Mouse (Mus musculus) frontal cortex, postnatal 36 days (tissue): ENCODE measurements around the gene Jmjd1c.

Source experiments
- DNase-seq, 2 experiments: peaks; one replicate each; pipeline ENCODE4 v3.0.0; 2022; ENCODE audit warnings: low spot score in 2 of 2

The Jmjd1c gene

DNA sequence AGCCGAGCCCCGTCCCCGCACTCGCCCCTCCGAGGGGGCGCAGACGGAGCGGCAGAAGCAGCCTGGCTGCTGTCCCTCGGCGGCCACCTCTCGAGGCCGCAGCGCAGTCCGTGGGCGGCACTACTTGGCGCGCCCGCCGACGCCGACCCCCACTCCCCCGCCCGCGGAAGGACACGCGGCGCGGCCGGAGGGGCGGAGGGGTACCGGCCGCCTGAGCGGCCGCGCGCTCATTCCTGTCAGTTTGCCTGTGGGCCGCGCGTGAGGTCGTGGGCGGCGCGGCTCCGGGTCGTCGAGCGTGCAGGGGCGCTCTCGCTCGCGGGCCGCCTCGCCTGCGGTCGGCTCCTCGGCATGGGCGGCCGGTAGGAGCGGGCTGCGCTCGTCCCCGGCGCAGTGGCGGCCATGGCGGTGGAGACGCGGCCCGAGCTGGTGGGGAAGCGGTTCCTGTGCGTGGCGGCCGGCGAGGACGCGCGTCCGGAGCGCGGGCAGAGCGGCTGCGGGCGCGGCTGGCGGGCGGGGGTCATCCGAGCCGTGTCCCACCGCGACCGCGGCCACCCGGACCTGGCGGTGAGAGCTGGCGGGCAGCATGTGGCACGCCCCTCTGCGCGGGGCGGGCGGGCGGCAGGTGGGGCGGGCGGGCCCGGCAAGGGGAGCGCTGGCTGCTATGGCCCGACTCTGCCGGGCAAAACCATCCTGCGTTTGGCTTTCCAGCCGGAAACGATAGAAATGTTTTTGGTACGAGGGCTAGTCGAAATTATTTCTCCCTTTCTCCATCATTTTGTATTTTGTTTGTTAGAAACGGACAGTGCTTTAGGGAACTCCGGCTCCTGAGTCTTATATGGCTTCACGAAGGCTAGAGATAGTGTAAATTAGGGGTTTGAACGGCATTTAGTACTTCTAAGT, 31.2 kb downstream of the Jmjd1c start:
- DNase-seq: no peak

- DNase-seq: no peak
Observed at GRCm38 (mm10) chr10:67129531-67129930, 33.6 kb downstream of the Jmjd1c start.

GRCm38 (mm10) chr10:67131709-67132108, 35.8 kb downstream of the Jmjd1c start:
- no peak for DNase-seq

- no peak for DNase-seq
Observed at GRCm38 (mm10) chr10:67134322-67134721, 38.4 kb downstream of the Jmjd1c start.

DNA sequence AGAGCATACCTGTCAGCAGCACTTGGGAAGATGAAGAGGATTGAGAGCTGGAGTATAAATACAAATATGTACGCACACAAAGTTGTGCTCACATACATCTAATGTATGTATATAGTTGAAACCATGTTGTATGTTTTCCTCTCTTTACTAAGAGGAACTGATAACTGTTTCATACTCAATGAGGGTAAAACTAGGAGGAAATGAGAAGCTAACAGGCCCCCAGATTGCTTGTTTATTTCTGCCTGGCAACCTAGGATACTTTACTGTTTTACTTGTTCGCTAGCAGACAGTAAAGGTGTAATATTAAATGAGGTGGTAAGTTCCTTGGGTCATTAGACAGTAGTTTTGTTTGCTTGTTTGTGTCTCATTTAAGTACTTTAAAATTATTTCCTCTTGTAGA, 41.5 kb downstream of the Jmjd1c start:
- DNase-seq: no peak

DNA sequence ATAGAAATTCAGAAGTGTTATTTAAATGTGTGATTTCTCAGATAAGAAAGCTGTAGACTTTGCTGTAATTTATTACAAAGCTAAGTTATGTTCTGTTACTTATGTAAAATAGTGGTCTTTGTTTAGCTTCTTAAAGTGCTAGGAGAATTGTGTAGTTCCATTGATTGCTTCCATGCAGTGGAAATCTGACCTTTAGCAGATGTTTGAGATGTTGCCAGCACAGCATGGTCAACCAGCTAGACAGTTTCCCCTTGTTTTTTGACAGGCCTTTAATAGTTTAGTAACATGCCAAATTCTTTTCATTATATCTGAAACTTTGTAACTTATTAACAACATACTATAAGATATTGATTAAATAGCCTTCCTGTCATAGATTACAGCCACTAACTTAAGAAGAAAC, 47.7 kb downstream of the Jmjd1c start:
- DNase-seq: no peak

DNA sequence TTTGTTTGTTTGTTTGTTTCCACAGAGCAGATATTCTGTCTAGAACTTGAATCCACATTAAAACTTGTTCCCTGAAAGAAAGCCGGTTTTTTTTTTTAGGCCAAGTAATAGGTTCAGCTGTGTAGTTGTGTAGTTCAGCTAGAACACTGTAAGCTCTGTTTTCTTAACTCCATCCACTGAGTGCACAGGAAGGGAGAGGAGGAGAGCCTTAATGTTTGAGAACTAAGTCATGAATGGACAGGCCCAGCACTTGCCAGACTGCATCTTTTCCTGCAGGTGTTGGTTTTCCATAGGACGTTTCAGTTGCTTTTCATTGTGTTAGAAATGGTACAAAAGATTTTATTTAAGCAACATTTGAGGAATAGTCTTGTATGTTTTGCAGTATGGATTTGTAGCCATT, 48.3 kb downstream of the Jmjd1c start:
- no peak for DNase-seq

- DNase-seq: no peak
Observed at GRCm38 (mm10) chr10:67145623-67146022, 49.7 kb downstream of the Jmjd1c start.

- no peak for DNase-seq
Observed at GRCm38 (mm10) chr10:67151766-67152165, 55.8 kb downstream of the Jmjd1c start.

DNA sequence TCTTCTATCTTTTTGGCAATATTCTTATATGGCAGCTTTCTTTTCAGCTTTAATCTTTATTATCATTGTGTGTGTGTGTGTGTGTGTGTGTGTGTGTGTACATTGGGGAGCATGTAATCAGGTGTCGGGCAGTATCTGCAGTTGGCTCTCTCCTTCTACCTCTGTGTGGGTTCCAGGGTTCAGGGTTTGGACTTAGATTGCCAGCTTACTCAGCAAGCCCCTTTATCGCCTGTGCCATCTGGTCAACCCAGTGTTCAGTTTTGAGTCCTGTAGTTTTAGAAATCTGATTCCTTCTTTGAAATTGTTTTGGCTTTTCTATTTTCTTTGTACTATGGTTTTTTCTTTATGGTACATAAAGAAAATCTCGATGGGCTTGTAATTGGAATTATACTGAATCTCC, 58.7 kb downstream of the Jmjd1c start:
- DNase-seq: no peak

- no peak for DNase-seq
Observed at GRCm38 (mm10) chr10:67174049-67174448, 78.1 kb downstream of the Jmjd1c start.

- no peak for DNase-seq
Observed at GRCm38 (mm10) chr10:67176031-67176430, 80.1 kb downstream of the Jmjd1c start.

GRCm38 (mm10) chr10:67176932-67177331, 81.0 kb downstream of the Jmjd1c start:
- DNase-seq: no peak

GRCm38 (mm10) chr10:67177410-67177809, 81.5 kb downstream of the Jmjd1c start:
- DNase-seq: no peak

DNA sequence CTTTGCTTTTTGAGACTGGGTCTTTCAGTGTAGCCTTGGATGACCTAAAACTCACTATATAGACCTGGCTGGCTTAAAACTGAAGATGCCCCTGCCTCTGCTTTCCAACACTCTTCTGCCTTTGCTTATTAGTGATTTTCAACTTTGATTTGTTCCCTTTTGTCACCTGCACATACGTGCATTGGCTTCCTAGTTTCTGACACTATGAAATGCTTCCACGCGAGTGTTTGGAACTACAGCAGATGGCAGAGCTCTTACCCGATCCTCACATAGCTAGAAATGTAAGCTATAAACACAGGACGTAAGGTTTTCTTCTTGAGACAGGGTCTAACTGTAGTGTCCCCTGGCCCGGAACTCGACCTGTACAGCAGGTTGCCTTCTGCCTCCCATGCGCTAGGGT, 84.1 kb downstream of the Jmjd1c start:
- no peak for DNase-seq

- no peak for DNase-seq
Observed at GRCm38 (mm10) chr10:67180799-67181198, 84.9 kb downstream of the Jmjd1c start.

GRCm38 (mm10) chr10:67182651-67183050, 86.7 kb downstream of the Jmjd1c start:
- no peak for DNase-seq

GRCm38 (mm10) chr10:67183086-67183485, 87.2 kb downstream of the Jmjd1c start:
- no peak for DNase-seq

DNA sequence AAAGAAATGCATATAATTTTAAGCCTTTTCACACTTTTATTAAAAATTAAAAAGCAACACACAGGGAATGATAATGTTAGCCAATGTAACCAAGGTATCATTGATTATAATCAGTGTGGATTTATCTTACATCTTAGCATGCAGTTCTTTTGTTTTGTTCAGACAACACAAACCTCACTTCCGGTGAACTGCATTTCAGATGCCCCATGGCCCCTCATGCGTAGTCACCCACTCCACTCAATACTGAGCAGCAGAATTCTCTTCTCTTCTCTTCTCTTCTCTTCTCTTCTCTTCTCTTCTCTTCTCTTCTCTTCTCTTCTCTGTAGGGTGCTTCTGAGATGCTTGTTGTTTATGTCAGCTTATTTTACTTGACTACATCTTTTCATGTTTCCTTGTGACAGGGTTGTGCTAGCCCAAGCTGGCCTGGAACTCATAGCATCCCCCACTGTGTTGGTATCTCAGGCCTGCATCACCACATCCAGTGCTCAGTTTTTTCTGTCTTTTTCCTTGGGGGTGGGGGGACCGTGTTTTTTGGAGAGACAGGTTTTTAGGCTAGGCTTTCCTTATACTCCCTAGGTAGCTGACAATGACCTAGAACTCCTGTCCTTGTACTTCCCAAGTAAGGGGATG, 88.6 kb downstream of the Jmjd1c start:
- DNase-seq: no peak

DNA sequence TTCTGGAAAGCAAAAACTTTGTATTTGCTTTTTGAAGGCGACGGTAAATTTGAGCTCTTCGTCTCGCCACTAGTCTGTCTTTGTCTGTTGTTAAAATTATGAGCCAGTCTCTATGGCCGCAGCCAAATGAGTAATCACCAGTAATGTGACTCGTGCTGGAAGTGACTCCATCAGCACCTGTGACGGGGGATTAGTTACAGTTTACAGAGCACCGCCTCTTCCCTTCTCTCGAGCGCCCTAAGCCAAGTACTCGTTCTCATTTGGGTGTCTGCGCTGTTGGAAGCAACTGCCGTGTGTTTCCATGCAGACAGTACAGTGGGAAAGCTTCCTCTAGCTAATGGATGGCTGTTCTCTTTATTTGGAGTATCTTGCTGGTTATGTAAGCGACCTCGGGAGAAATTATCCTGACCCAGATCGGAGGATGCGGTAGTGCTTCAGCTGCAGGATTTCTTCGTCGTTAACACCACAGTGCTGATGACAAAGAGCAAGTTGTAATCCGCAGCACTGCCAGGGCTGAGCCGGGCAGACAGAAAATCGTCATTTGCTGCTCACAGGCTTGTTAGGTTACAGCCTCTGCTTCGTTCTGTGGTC, 89.7 kb downstream of the Jmjd1c start:
- DNase-seq: peak; percentile 77 to 84

- DNase-seq: no peak
Observed at GRCm38 (mm10) chr10:67186489-67186888, 90.6 kb downstream of the Jmjd1c start.

DNA sequence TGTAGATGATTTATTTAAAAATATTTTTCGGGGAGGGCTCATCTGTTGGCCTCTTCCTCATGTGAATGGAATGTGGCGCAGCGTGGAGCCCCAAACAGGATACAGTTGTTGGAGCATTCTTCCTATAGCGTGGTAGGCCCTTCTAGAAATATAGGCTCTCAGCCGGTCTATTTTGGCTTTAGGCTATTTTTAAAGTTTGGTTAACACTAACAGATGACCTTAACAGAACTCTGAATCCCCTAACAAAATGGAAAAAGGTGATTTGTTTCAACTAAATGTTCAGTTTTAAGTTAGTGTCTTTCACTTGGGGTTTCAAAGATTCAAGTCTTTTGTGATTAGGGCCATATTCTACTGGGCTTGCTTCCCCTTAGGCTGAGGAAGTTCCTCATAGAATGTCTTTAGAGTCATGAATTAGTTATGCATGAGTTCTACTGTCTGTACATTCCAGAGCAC, 91.1 kb downstream of the Jmjd1c start:
- no peak for DNase-seq

GRCm38 (mm10) chr10:67187952-67188351, 92.0 kb downstream of the Jmjd1c start:
- DNase-seq: no peak
